Mouse (Mus musculus) neural tube, embryonic 15.5 days (tissue): ENCODE data around the gene Chmp2a. TPM values are rescaled to one million over a fixed set of nuclear protein-coding genes. Genes with fewer than 3 reads are reported as not detected.
"Not testable (repeated sequence)": the region's sequence is repeated elsewhere in the genome, so short reads cannot be mapped to it uniquely, and the experiment has no call there.

Experiments
- ATAC-seq: fragments of 200-750 bp; cut with Nextera tagmentation; 2 replicates; pipeline ENCODE4 v1.8.0; 2017; ENCODE audit warnings: mild to moderate bottlenecking, moderate TSS enrichment, moderate library complexity; ENCODE audit not compliant: low FRiP score
- H3K27ac ChIP-seq: fragments of 300-500 bp; sonication (generic); replicated peaks from 2 replicates; pipeline ENCODE4 v1.5.1; 2015; ENCODE audit warnings: mild to moderate bottlenecking, inconsistent platforms
- H3K27me3 ChIP-seq: fragments of 300-500 bp; sonication (generic); replicated peaks from 2 replicates; pipeline ENCODE4 v1.6.1; 2015; ENCODE audit warnings: inconsistent platforms
- H3K36me3 ChIP-seq: fragments of 300-500 bp; sonication (generic); 2 replicates; pipeline ENCODE4 v1.6.1; 2015; ENCODE audit warnings: inconsistent platforms
- H3K4me1 ChIP-seq: fragments of 300-500 bp; sonication (generic); 2 replicates; pipeline ENCODE4 v1.6.1; 2015; ENCODE audit warnings: inconsistent platforms
- H3K4me2 ChIP-seq: fragments of 300-500 bp; sonication (generic); 2 replicates; pipeline ENCODE4 v1.6.1; 2015; ENCODE audit warnings: inconsistent platforms, mild to moderate bottlenecking, moderate library complexity
- H3K4me3 ChIP-seq: fragments of 300-500 bp; sonication (generic); replicated peaks from 2 replicates; pipeline ENCODE4 v1.5.1; 2015; ENCODE audit warnings: mild to moderate bottlenecking, inconsistent platforms
- H3K9ac ChIP-seq: fragments of 300-500 bp; sonication (generic); replicated peaks from 2 replicates; pipeline ENCODE4 v1.6.1; 2015; ENCODE audit warnings: mild to moderate bottlenecking, inconsistent platforms
- H3K9me3 ChIP-seq: fragments of 300-500 bp; sonication (generic); replicated peaks from 2 replicates; pipeline ENCODE4 v1.6.1; 2016; ENCODE audit warnings: inconsistent platforms
- WGBS: fragments of 180-500 bp; shearing (Covaris S2); methylation state at CpG from one replicate; pipeline ENCODE4 v1.1.7; 2015; ENCODE audit warnings: mixed read lengths; 5-methylcytosine and 5-hydroxymethylcytosine counted together
- polyA plus RNA-seq: library from polyadenylated mRNA; unstranded; fragments of >200 nt; fragmentation: Nextera tagmentation; extraction: Ambion mirVana; gene quantifications from 2 replicates; pipeline ENCODE4 v1.2.1, GENCODE M21; 2015

The Chmp2a gene
- 165 and 170 TPM in 2 replicates for polyA plus RNA-seq

GRCm38 (mm10) chr7:13034148-13034977 lies at the start of gene Chmp2a:
Chmp2a (minus strand) TSS chr7:13034807.
- Histone ChIP-seq H3K27me3 (no peaks in the 10 kb centered on the region), H3K27ac (peak within 1 kb of the TSS; percentile 96), H3K4me1 (peaks cover 54% of the 10 kb centered on the region), H3K4me2 (peak within 1 kb of the TSS; percentile 93), H3K9me3 (no peaks in the 10 kb centered on the region), H3K4me3 (peak within 1 kb of the TSS; percentile 62), H3K9ac (peak within 1 kb of the TSS; percentile 68), H3K36me3 (peaks cover 54% of the 10 kb centered on the region)
- WGBS, result under 1% methylated on average over 45 of the region's 45 CpGs
- peak; percentile 83 for ATAC-seq

- Histone ChIP-seq H3K27me3 (no peaks in the 10 kb centered on the region), H3K4me1 (no peaks in the 10 kb centered on the region), H3K4me2 (no peak overlapping the region), H3K36me3 (no peaks in the 10 kb centered on the region), H3K9me3 (no peaks in the 10 kb centered on the region), H3K27ac (no peak overlapping the region), H3K4me3 (no peak overlapping the region), H3K9ac (no peak overlapping the region)
- ATAC-seq, result no peak
- 65% methylated on average over 5 of the region's 5 CpGs for WGBS
Observed at GRCm38 (mm10) chr7:13072293-13072692, 37.7 kb upstream of the Chmp2a start.

- ATAC-seq, H3K4me2 ChIP-seq, H3K9ac ChIP-seq, H3K27me3 ChIP-seq, H3K36me3 ChIP-seq, H3K4me1 ChIP-seq, H3K27ac ChIP-seq, H3K4me3 ChIP-seq, H3K9me3 ChIP-seq: not testable (repeated sequence)
- 35% methylated on average over 2 of the region's 2 CpGs for WGBS
Observed at GRCm38 (mm10) chr7:13063399-13063798, 28.8 kb upstream of the Chmp2a start.

GRCm38 (mm10) chr7:13059536-13059935 lies 24.9 kb upstream of the Chmp2a start:
- Histone ChIP-seq H3K36me3 (no peaks in the 10 kb centered on the region), H3K27ac (no peak overlapping the region), H3K9ac (no peak overlapping the region), H3K27me3 (no peaks in the 10 kb centered on the region), H3K9me3 (no peaks in the 10 kb centered on the region), H3K4me3 (no peak overlapping the region), H3K4me1 (peaks cover 5% of the 10 kb centered on the region; the same call in 1 of the 2 replicates), H3K4me2 (no peak overlapping the region)
- 85% methylated on average over 9 of the region's 9 CpGs for WGBS
- ATAC-seq, result no peak

GRCm38 (mm10) chr7:13056913-13057700 lies 22.5 kb upstream of the Chmp2a start:
- H3K4me2 ChIP-seq, result no peak overlapping the region
- ATAC-seq, result no peak
- H3K9ac ChIP-seq, result no peak overlapping the region
- 59% methylated on average over 8 of the region's 8 CpGs for WGBS
- no peaks in the 10 kb centered on the region for H3K36me3 ChIP-seq
- no peak overlapping the region for H3K4me3 ChIP-seq
- no peaks in the 10 kb centered on the region for H3K27me3 ChIP-seq
- H3K4me1 ChIP-seq, result peaks cover 12% of the 10 kb centered on the region
- H3K27ac ChIP-seq, result no peak overlapping the region
- no peaks in the 10 kb centered on the region for H3K9me3 ChIP-seq

GRCm38 (mm10) chr7:13054287-13055010 lies 19.8 kb upstream of the Chmp2a start, which contains the start of gene Mzf1:
Mzf1 (minus strand) TSS chr7:13054764.
- peaks cover 3% of the 10 kb centered on the region; the same call in 1 of the 2 replicates for H3K36me3 ChIP-seq
- peak within 1 kb of the TSS; percentile 65 for H3K4me2 ChIP-seq
- under 1% methylated on average over 41 of the region's 41 CpGs for WGBS
- no peaks in the 10 kb centered on the region for H3K27me3 ChIP-seq
- peak; percentile 95 for ATAC-seq
- H3K27ac ChIP-seq, result peak within 1 kb of the TSS; percentile 97
- no peaks in the 10 kb centered on the region for H3K9me3 ChIP-seq
- peaks cover 12% of the 10 kb centered on the region for H3K4me1 ChIP-seq
- peak within 1 kb of the TSS; percentile 62 for H3K4me3 ChIP-seq
- peak within 1 kb of the TSS; percentile 65 for H3K9ac ChIP-seq

GRCm38 (mm10) chr7:13053961-13054286 lies 19.3 kb upstream of the Chmp2a start:
- ATAC-seq, result no peak

GRCm38 (mm10) chr7:13053501-13053900 lies 18.9 kb upstream of the Chmp2a start:
- no peak for ATAC-seq
- H3K4me1 ChIP-seq, result peaks cover 12% of the 10 kb centered on the region
- H3K27ac ChIP-seq, result peak overlapping the region; percentile 97

More at GRCm38 (mm10) chr7:13053961-13054286, 19.3 kb upstream of the Chmp2a start:
- under 1% methylated on average over 15 of the region's 15 CpGs for WGBS
- peaks cover 3% of the 10 kb centered on the region; the same call in 1 of the 2 replicates for H3K36me3 ChIP-seq
- peak overlapping the region; percentile 97 for H3K27ac ChIP-seq
- H3K9me3 ChIP-seq, result no peaks in the 10 kb centered on the region
- peaks cover 12% of the 10 kb centered on the region for H3K4me1 ChIP-seq
- H3K27me3 ChIP-seq, result no peaks in the 10 kb centered on the region
- peak overlapping the region; percentile 62 for H3K4me3 ChIP-seq
- peak overlapping the region; percentile 65 for H3K4me2 ChIP-seq
- H3K9ac ChIP-seq, result peak overlapping the region; percentile 63

GRCm38 (mm10) chr7:13053001-13053400 lies 18.4 kb upstream of the Chmp2a start:
- ATAC-seq, result no peak
- H3K4me2 ChIP-seq, result 0 out of 2 replicates have a peak overlapping the region, but pooled peaks have one; percentile 65
- H3K27ac ChIP-seq, result no peak overlapping the region
- H3K9ac ChIP-seq, result no peak overlapping the region
- H3K36me3 ChIP-seq, result peaks cover 3% of the 10 kb centered on the region; the same call in 1 of the 2 replicates
- peaks cover 12% of the 10 kb centered on the region for H3K4me1 ChIP-seq
- H3K9me3 ChIP-seq, result no peaks in the 10 kb centered on the region
- no peak overlapping the region for H3K4me3 ChIP-seq
- H3K27me3 ChIP-seq, result no peaks in the 10 kb centered on the region
- WGBS, result 90% methylated on average over 13 of the region's 13 CpGs

More at GRCm38 (mm10) chr7:13053501-13053900, 18.9 kb upstream of the Chmp2a start:
- no peaks in the 10 kb centered on the region for H3K9me3 ChIP-seq
- WGBS, result 93% methylated on average over 2 of the region's 2 CpGs
- peak overlapping the region; percentile 63 for H3K9ac ChIP-seq
- H3K36me3 ChIP-seq, result peaks cover 3% of the 10 kb centered on the region; the same call in 1 of the 2 replicates
- H3K4me3 ChIP-seq, result peak overlapping the region; percentile 62
- no peaks in the 10 kb centered on the region for H3K27me3 ChIP-seq
- H3K4me2 ChIP-seq, result peak overlapping the region; percentile 65

GRCm38 (mm10) chr7:13046084-13046483 lies 11.5 kb upstream of the Chmp2a start:
- ATAC-seq, result peak; percentile 11; the same call in 1 of the 2 replicates
- H3K27me3 ChIP-seq, result peaks cover 42% of the 10 kb centered on the region
- H3K9ac ChIP-seq, result no peak overlapping the region
- H3K4me3 ChIP-seq, result no peak overlapping the region
- H3K27ac ChIP-seq, result no peak overlapping the region
- no peak overlapping the region for H3K4me2 ChIP-seq
- H3K9me3 ChIP-seq, result no peaks in the 10 kb centered on the region
- 17% methylated on average over 2 of the region's 2 CpGs for WGBS
- peaks cover 18% of the 10 kb centered on the region for H3K4me1 ChIP-seq
- peaks cover 3% of the 10 kb centered on the region; the same call in 1 of the 2 replicates for H3K36me3 ChIP-seq

- peak overlapping the region; percentile 81 for H3K27ac ChIP-seq
- 2% methylated on average over 23 of the region's 23 CpGs for WGBS
- H3K4me3 ChIP-seq, result peak overlapping the region; percentile 53
- no peaks in the 10 kb centered on the region for H3K9me3 ChIP-seq
- H3K4me2 ChIP-seq, result peak overlapping the region; percentile 97
- no peaks in the 10 kb centered on the region for H3K36me3 ChIP-seq
- peak; percentile 46 for ATAC-seq
- H3K9ac ChIP-seq, result peak overlapping the region; percentile 67
- peaks cover 22% of the 10 kb centered on the region for H3K4me1 ChIP-seq
- peaks cover 50% of the 10 kb centered on the region for H3K27me3 ChIP-seq
Observed at GRCm38 (mm10) chr7:13044254-13044625, 9.6 kb upstream of the Chmp2a start.
